ENCODE assay signal across 5 mouse cellular contexts in the genomic region with DNA sequence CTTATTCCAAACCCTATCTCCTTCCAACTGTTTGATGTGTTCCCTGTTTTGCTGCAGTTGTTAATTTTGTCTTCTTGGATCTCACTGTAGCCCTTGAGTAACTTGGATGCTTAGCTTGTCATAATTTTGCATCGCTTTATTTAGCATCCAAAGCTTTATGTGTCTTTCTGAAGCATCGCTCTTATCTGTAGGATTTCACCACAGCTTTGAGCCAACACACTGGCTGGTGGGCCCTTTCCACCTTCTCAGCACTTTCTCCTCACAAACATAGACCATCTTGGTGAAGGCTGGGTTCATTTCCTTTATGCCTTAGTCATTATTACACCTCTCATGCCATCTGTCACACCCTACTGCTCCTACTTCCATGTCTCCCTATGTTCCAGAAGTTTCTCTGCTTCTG.
"Had no signal": no experiment of that assay in that cellular context is flagged by ENCODE, and none has a peak within 500 bp of the region (broad histone marks: within the 10 kb centered on the region; RNA-seq: fewer than 3 reads in every experiment).

No protein-coding gene starts in this region.

- DNase-seq: kidney, adult 8-10 months; kidney, postnatal 25 days; lung, adult 2 months; lung, postnatal 36 days; thymus, postnatal 4 days had no signal
